Mouse (Mus musculus) megakaryocyte, embryonic 14.5 days (primary cell): ENCODE data around the gene Slc25a12. TPM values are rescaled to one million over a fixed set of nuclear protein-coding genes. Genes with fewer than 3 reads are reported as not detected.

ENCODE experiments used
- H3K27me3 ChIP-seq: replicated peaks from 2 replicates; pipeline ENCODE3; 2012; ENCODE audit warnings: inconsistent platforms
- H3K36me3 ChIP-seq: replicated peaks from 2 replicates; pipeline ENCODE3; 2012; ENCODE audit warnings: low read length, inconsistent platforms, mixed read lengths
- H3K4me1 ChIP-seq: 2 replicates; pipeline ENCODE4 v1.6.1; 2012; ENCODE audit warnings: inconsistent platforms
- H3K4me3 ChIP-seq: replicated peaks from 2 replicates; pipeline ENCODE3; 2012; ENCODE audit warnings: moderate library complexity, mild to moderate bottlenecking, inconsistent platforms
- H3K9me3 ChIP-seq: 2 replicates; pipeline ENCODE4 v1.6.1; 2012; ENCODE audit warnings: inconsistent platforms
- FLI1 ChIP-seq: IDR thresholded peaks from 2 replicates; pipeline ENCODE4 v1.6.1; 2012; ENCODE audit warnings: low read length, inconsistent platforms, mixed read lengths
- GATA1 ChIP-seq: IDR thresholded peaks from 3 replicates; pipeline ENCODE4 v1.6.1; 2012; ENCODE audit warnings: mixed read lengths, low read length, inconsistent platforms, borderline replicate concordance
- polyA plus RNA-seq: library from polyadenylated mRNA; stranded (reverse); fragments of >175 nt; gene quantifications from 2 replicates; pipeline ENCODE4 v1.2.3, GENCODE M21; 2012; ENCODE audit warnings: low replicate concordance; ENCODE audit not compliant: insufficient read depth

Slc25a12 gene
- 4.7 and 7.9 TPM in 2 replicates for polyA plus RNA-seq

GRCm38 (mm10) chr2:71367125-71367880 lies at the start of gene Slc25a12:
Gene Slc25a12, minus strand, starts transcription at chr2:71367749.
- Histone ChIP-seq H3K4me1 (peaks cover 21% of the 10 kb centered on the region), H3K9me3 (no peaks in the 10 kb centered on the region), H3K27me3 (no peaks in the 10 kb centered on the region), H3K36me3 (peaks cover 14% of the 10 kb centered on the region), H3K4me3 (peak within 1 kb of the TSS; percentile 99)
- TF ChIP-seq FLI1 (no peak), GATA1 (no peak)

- Histone ChIP-seq H3K9me3 (no peaks in the 10 kb centered on the region), H3K36me3 (peaks cover 33% of the 10 kb centered on the region), H3K4me1 (no peaks in the 10 kb centered on the region), H3K27me3 (no peaks in the 10 kb centered on the region), H3K4me3 (no peak overlapping the region)
- TF ChIP-seq GATA1 = no peak
These were observed 38.1 kb upstream of the Slc25a12 start for GRCm38 (mm10) chr2:71405613-71406012.

DNA sequence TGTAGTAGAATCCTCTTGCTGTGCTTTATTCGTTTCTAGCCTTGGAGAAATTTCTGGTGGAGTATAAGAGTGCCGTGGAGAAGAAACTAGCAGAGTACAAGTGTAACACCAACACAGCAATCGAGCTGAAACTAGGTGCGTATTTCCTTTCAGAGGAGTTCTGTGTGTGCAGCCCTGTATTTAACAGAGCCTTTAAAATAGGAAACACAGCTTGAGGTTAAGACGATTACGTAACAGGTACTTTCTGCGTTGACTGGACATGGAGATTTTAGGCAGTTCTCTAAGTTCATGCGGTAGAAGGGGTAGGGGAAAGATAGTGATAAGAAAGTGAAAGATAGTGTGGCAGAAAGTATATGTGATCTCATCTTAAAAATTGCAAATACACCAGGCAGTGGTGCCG lies 22.3 kb upstream of the Slc25a12 start:
- peaks cover 33% of the 10 kb centered on the region for H3K36me3 ChIP-seq
- no peaks in the 10 kb centered on the region for H3K9me3 ChIP-seq
- peak overlapping the region; percentile 97 for H3K4me3 ChIP-seq
- TF ChIP-seq FLI1 (no peak), GATA1 (no peak)
- no peaks in the 10 kb centered on the region for H3K27me3 ChIP-seq
- peaks cover 8% of the 10 kb centered on the region; the same call in 1 of the 2 replicates for H3K4me1 ChIP-seq

- TF ChIP-seq GATA1 (no peak), FLI1 (peak; percentile 93)
- H3K9me3 ChIP-seq = no peaks in the 10 kb centered on the region
- H3K4me3 ChIP-seq = peak within 1 kb of the TSS; percentile 97
- H3K27me3 ChIP-seq = no peaks in the 10 kb centered on the region
- peaks cover 27% of the 10 kb centered on the region for H3K36me3 ChIP-seq
- H3K4me1 ChIP-seq = peaks cover 8% of the 10 kb centered on the region; the same call in 1 of the 2 replicates
These were observed 21.6 kb upstream of the Slc25a12 start, which contains the start of gene Hat1 for GRCm38 (mm10) chr2:71388951-71389763. Gene Hat1, plus strand, starts transcription at chr2:71388958.

DNA sequence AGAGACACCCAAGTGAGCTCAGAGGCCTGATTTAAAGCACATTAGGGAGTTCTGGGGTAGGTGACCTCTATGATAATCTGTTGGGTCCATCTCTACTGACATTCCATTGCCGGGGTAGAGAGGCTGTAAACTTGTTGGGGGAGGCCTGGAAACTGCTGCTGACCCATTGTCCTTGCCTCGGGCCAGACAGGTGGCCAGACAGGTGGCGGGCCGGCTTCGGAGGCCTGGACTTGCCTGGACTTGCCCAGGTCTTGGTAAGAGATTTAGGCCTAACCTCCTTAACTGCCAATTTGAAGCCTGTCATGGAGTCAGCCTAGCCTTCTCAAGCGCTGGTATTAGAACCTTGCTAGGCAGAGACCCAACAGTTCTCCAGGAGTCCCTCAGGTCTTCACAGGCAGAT lies 20.2 kb upstream of the Slc25a12 start:
- Histone ChIP-seq H3K9me3 (no peaks in the 10 kb centered on the region), H3K36me3 (peaks cover 15% of the 10 kb centered on the region), H3K27me3 (no peaks in the 10 kb centered on the region), H3K4me1 (peaks cover 6% of the 10 kb centered on the region; the same call in 1 of the 2 replicates), H3K4me3 (no peak overlapping the region)
- TF ChIP-seq GATA1 (no peak), FLI1 (no peak)

- no peaks in the 10 kb centered on the region for H3K27me3 ChIP-seq
- no peaks in the 10 kb centered on the region for H3K36me3 ChIP-seq
- no peaks in the 10 kb centered on the region for H3K9me3 ChIP-seq
- no peak for TF ChIP-seq FLI1
- no peak for TF ChIP-seq GATA1
- H3K4me1 ChIP-seq = peaks cover 4% of the 10 kb centered on the region
- no peak overlapping the region for H3K4me3 ChIP-seq
These were observed 16.3 kb upstream of the Slc25a12 start for GRCm38 (mm10) chr2:71383890-71384289.

- peaks cover 4% of the 10 kb centered on the region for H3K4me1 ChIP-seq
- no peaks in the 10 kb centered on the region for H3K27me3 ChIP-seq
- TF ChIP-seq FLI1 (no peak), GATA1 (no peak)
- no peak overlapping the region for H3K4me3 ChIP-seq
- no peaks in the 10 kb centered on the region for H3K9me3 ChIP-seq
- no peaks in the 10 kb centered on the region for H3K36me3 ChIP-seq
These were observed 14.4 kb upstream of the Slc25a12 start for GRCm38 (mm10) chr2:71381962-71382361.

GRCm38 (mm10) chr2:71377426-71377825 lies 9.9 kb upstream of the Slc25a12 start:
- no peaks in the 10 kb centered on the region for H3K9me3 ChIP-seq
- H3K36me3 ChIP-seq = no peaks in the 10 kb centered on the region
- no peaks in the 10 kb centered on the region for H3K27me3 ChIP-seq
- no peak overlapping the region for H3K4me3 ChIP-seq
- no peak for TF ChIP-seq GATA1
- TF ChIP-seq FLI1 = no peak
- H3K4me1 ChIP-seq = peaks cover 28% of the 10 kb centered on the region

GRCm38 (mm10) chr2:71376433-71376906 lies 8.9 kb upstream of the Slc25a12 start:
- Histone ChIP-seq H3K9me3 (no peaks in the 10 kb centered on the region), H3K36me3 (no peaks in the 10 kb centered on the region), H3K4me3 (no peak overlapping the region), H3K27me3 (no peaks in the 10 kb centered on the region), H3K4me1 (peaks cover 24% of the 10 kb centered on the region)
- TF ChIP-seq GATA1 (no peak), FLI1 (no peak)
